ENCODE assay signal across 9 mouse cellular contexts in the genomic region with DNA sequence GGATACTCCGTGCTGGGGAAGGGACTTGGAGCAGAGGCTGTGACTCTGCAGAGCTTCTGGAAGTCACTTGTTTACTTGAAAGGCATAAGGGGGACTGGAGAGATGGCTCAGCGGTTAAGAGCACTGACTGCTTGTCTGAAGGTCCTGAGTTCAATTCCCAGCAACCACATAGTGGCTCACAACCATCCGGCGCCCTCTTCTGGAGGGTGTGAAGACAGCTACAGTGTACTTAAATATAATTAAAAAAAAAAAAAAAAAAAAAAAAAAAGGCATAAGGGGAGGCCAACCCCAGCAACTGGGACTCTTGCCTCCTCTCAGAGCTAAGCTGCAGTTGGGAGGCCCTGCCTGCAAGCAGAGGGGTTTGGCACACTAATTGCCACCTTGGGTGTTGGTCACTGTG. TPM values are rescaled to one million over a fixed set of nuclear protein-coding genes. Genes with fewer than 3 reads are reported as not detected.
DNase-seq lines count a peak whose midpoint lies in the region; ATAC-seq and TF ChIP-seq lines count a peak whose summit lies in the region.
"Had no signal": no experiment of that assay in that cellular context is flagged by ENCODE, and none has a peak within 500 bp of the region (broad histone marks: within the 10 kb centered on the region; RNA-seq: fewer than 3 reads in every experiment).

No protein-coding gene starts in this region.

- 0 out of 2 replicates have a peak, but pooled peaks cover 2% of the 10 kb centered on the region for H3K27me3 ChIP-seq in hindbrain, embryonic 12.5 days
- no peaks in the 10 kb centered on the region for H3K27me3 ChIP-seq in hindbrain, embryonic 14.5 days (ENCODE audit: control insufficient read depth, insufficient read depth, low read length)

- WGBS in hindbrain, embryonic 12.5 days = 75% methylated on average over 4 of the region's 4 CpGs
- 74% methylated on average over 4 of the region's 4 CpGs for whole genome bisulfite sequencing in hindbrain, embryonic 14.5 days

- no peak for DNase-seq in hindbrain, embryonic 14.5 days (ENCODE audit: low spot score)
- DNase-seq in 416B (ENCODE audit: low read depth) (peak; percentile 54), ES-E14 (ENCODE audit: low read depth, low spot score) (no peak)
- peak; percentile 47 for DNase-seq in induced T-regulatory cell, adult 2 months (ENCODE audit: low read depth)
- no peak for DNase-seq in adrenal gland, adult 8-10 months
- DNase-seq in kidney, adult 18-20 months = no peak
- DNase-seq in heart, adult 8-10 months (ENCODE audit: low spot score) = no peak

- no peaks in the 10 kb centered on the region for H3K36me3 ChIP-seq in hindbrain, embryonic 12.5 days
- H3K36me3 ChIP-seq in hindbrain, embryonic 14.5 days (replicated peaks; ENCODE audit: control insufficient read depth, insufficient read depth) = no peaks in the 10 kb centered on the region
- H3K36me3 ChIP-seq in ES-E14 (ENCODE audit: control insufficient read depth, insufficient read depth, low read length, poor library complexity, severe bottlenecking) = no peaks in the 10 kb centered on the region
- H3K36me3 ChIP-seq: limb, embryonic 12.5 days had no signal

- no peak overlapping the region for H3K9ac ChIP-seq in hindbrain, embryonic 12.5 days
- H3K9ac ChIP-seq in hindbrain, embryonic 14.5 days = no peak overlapping the region
- no peak overlapping the region for H3K9ac ChIP-seq in ES-E14 (ENCODE audit: insufficient read depth, low read depth, low read length, poor library complexity, severe bottlenecking)

- peaks cover 21% of the 10 kb centered on the region for H3K4me1 ChIP-seq in hindbrain, embryonic 12.5 days
- peaks cover 19% of the 10 kb centered on the region; the same call in 1 of the 2 replicates for H3K4me1 ChIP-seq in hindbrain, embryonic 14.5 days (replicated peaks; ENCODE audit: control insufficient read depth, insufficient read depth, low read length)
- peaks cover 0 to 14% of the 10 kb centered on the region in 2 experiments; a peak in 3 of 4 replicates for H3K4me1 ChIP-seq in ES-E14 (ENCODE audit: control insufficient read depth in 2 of 2, insufficient read depth in 2 of 2, low read length in 2 of 2, poor library complexity in 1 of 2)

- peak overlapping the region; percentile 86 for H3K27ac ChIP-seq in hindbrain, embryonic 12.5 days
- no peak overlapping the region for H3K27ac ChIP-seq in hindbrain, embryonic 14.5 days
- no peak overlapping the region for H3K27ac ChIP-seq in ES-E14 (ENCODE audit: insufficient read depth, low read depth, low read length, poor library complexity, severe bottlenecking)
- H3K27ac ChIP-seq: limb, embryonic 12.5 days had no signal

- H3K4me2 ChIP-seq in hindbrain, embryonic 12.5 days (replicated peaks) = no peak overlapping the region
- H3K4me2 ChIP-seq in hindbrain, embryonic 14.5 days (replicated peaks) = no peak overlapping the region

- in situ Hi-C loops in ES-E14 (cut with MboI; ENCODE audit: low sequenced_read_pairs in 2 of 2, unreplicated experiment in 2 of 2) = no loop called here

- no peak overlapping the region for H3K4me3 ChIP-seq in hindbrain, embryonic 12.5 days
- no peak overlapping the region for H3K4me3 ChIP-seq in hindbrain, embryonic 14.5 days (replicated peaks; ENCODE audit: low read length)
- H3K4me3 ChIP-seq in ES-E14 (ENCODE audit: insufficient read depth in 1 of 2, low read depth in 1 of 2, low read length in 2 of 2, poor library complexity in 1 of 2, severe bottlenecking in 1 of 2) = no peak overlapping the region

- H3K9me3 ChIP-seq in hindbrain, embryonic 12.5 days (replicated peaks) = no peaks in the 10 kb centered on the region
- no peaks in the 10 kb centered on the region for H3K9me3 ChIP-seq in hindbrain, embryonic 14.5 days (ENCODE audit: control insufficient read depth, low read length)
- H3K9me3 ChIP-seq in ES-E14 (ENCODE audit: control insufficient read depth, insufficient read depth, low read depth, low read length) = no peaks in the 10 kb centered on the region

- ATAC-seq in hindbrain, embryonic 12.5 days (ENCODE audit: low FRiP score) = no peak; the same call in 1 of the 2 replicates
- ATAC-seq in hindbrain, embryonic 14.5 days (ENCODE audit: low FRiP score) = no peak

TF ChIP-seq in ES-E14, 5 proteins besides CTCF, POLR2A, EP300 and RAD21:
- TF ChIP-seq CHD2 (IDR thresholded peaks at IDR 0.05; ENCODE audit: low read depth, low read length) (no peak), ZNF384 (IDR thresholded peaks at IDR 0.05; ENCODE audit: low read depth, low read length) (peak; percentile 83)

RNA-seq across cellular contexts. Expression of a gene that starts 24.7 kb away (rescaled TPM):
- polyA plus RNA-seq in hindbrain, embryonic 12.5 days (2016; fragmentation: Nextera tagmentation; extraction: Ambion mirVana) = 6.8 and 7.5 TPM in 2 replicates
- polyA plus RNA-seq in hindbrain, embryonic 14.5 days (2014; fragmentation: Nextera tagmentation; extraction: Ambion mirVana) = 8.4 and 8.7 TPM in 2 replicates
- 0.54 and 0.95 TPM in 2 replicates for total RNA-seq in ES-E14 (2012; rRNA removed)
- total RNA-seq in adrenal gland, adult 8-10 months (2022) = 1 to 10 TPM; 2.9 to 4.3 (median 3.8) TPM
- total RNA-seq in heart, adult 8-10 months (2022) = not detected

RNA-seq across cellular contexts. Expression of a gene that starts 31.4 kb away (rescaled TPM):
- polyA plus RNA-seq in hindbrain, embryonic 12.5 days (2016; fragmentation: Nextera tagmentation; extraction: Ambion mirVana) = 16.7 and 18.1 TPM in 2 replicates
- 4.1 and 5.2 TPM in 2 replicates for polyA plus RNA-seq in hindbrain, embryonic 14.5 days (2014; fragmentation: Nextera tagmentation; extraction: Ambion mirVana)
- total RNA-seq in ES-E14 (2012; rRNA removed) = 23.8 and 32.6 TPM in 2 replicates
- total RNA-seq in adrenal gland, adult 8-10 months (2022) = 10 to 100 TPM; 13.8 to 22.7 (median 21.0) TPM
- total RNA-seq in heart, adult 8-10 months (2022) = 10 to 100 TPM in 1 of 4 experiments, 1 to 10 TPM in 3; 5.8 to 11.1 (median 8.7) TPM

RNA-seq across cellular contexts. Expression of a gene that starts 33.7 kb away (rescaled TPM):
- 130 and 135 TPM in 2 replicates for polyA plus RNA-seq in hindbrain, embryonic 12.5 days (2016; fragmentation: Nextera tagmentation; extraction: Ambion mirVana)
- 19.0 and 28.7 TPM in 2 replicates for polyA plus RNA-seq in hindbrain, embryonic 14.5 days (2014; fragmentation: Nextera tagmentation; extraction: Ambion mirVana)
- 83.5 and 96.1 TPM in 2 replicates for total RNA-seq in ES-E14 (2012; rRNA removed)
- total RNA-seq in adrenal gland, adult 8-10 months (2022) = 1 to 10 TPM; 1.9 to 3.2 (median 2.2) TPM
- 1 to 10 TPM in 1 of 4 experiments, under 1 TPM in 3; 0.69 to 1.1 (median 0.85) TPM for total RNA-seq in heart, adult 8-10 months (2022)

RNA-seq across cellular contexts. Expression of a gene that starts 43.4 kb away (rescaled TPM):
- 4.4 and 7.3 TPM in 2 replicates for polyA plus RNA-seq in hindbrain, embryonic 12.5 days (2016; fragmentation: Nextera tagmentation; extraction: Ambion mirVana)
- polyA plus RNA-seq in hindbrain, embryonic 14.5 days (2014; fragmentation: Nextera tagmentation; extraction: Ambion mirVana) = 16.9 and 17.6 TPM in 2 replicates
- 5.4 and 10.5 TPM in 2 replicates for total RNA-seq in ES-E14 (2012; rRNA removed)
- total RNA-seq in adrenal gland, adult 8-10 months (2022) = 1 to 10 TPM; 6.4 to 7.2 (median 6.8) TPM
- 1 to 10 TPM in 1 of 4 experiments, under 1 TPM in 3; 0.54 to 1.0 (median 0.69) TPM for total RNA-seq in heart, adult 8-10 months (2022)

RNA-seq across cellular contexts. Expression of a gene that starts 54.4 kb away (rescaled TPM):
- polyA plus RNA-seq in hindbrain, embryonic 12.5 days (2016; fragmentation: Nextera tagmentation; extraction: Ambion mirVana) = 77.6 and 84.0 TPM in 2 replicates
- 93.5 and 102 TPM in 2 replicates for polyA plus RNA-seq in hindbrain, embryonic 14.5 days (2014; fragmentation: Nextera tagmentation; extraction: Ambion mirVana)
- 21.4 and 25.8 TPM in 2 replicates for total RNA-seq in ES-E14 (2012; rRNA removed)
- total RNA-seq in adrenal gland, adult 8-10 months (2022) = 10 to 100 TPM; 45.1 to 51.4 (median 49.2) TPM
- total RNA-seq in heart, adult 8-10 months (2022) = 10 to 100 TPM; 18.2 to 23.5 (median 21.0) TPM

Comparison
In these comparisons a context has a peak if more than half of its experiments do, and no peak if none do; other contexts are left out.
1. DNase-seq: peak in 416B (single experiment) and induced T-regulatory cell, adult 2 months (single experiment); none in hindbrain, embryonic 14.5 days (single experiment), ES-E14 (single experiment), adrenal gland, adult 8-10 months (single experiment), kidney, adult 18-20 months (single experiment) and heart, adult 8-10 months (single experiment).
2. RNA of a gene that starts 33.7 kb away (total RNA-seq): 83.5 to 96.1 TPM in ES-E14; 1.9 to 3.2 TPM in adrenal gland, adult 8-10 months and 0.69 to 1.1 TPM in heart, adult 8-10 months; every median in the first group is over 10 times any median in the second.